Comparison of ENCODE assay signal across 18 mouse cellular contexts in the genomic region with DNA sequence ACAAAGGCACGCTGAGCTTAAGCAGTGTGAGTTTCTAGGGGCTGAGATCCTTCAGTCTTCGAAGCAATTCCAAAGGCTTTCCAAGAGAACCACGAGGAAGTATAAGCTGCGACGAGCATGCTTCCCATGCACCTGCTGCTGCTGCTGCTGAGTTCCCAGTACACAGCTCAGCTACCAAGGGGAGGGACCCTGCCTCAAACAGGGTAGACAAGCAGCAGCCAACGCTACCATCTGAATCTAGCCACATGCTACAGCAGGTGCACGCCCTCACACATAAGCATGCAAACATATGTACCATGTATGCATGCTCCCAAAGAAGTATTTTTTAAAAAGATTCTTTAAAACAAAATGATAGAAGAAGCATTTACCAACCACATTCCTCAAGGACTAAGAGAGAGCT. TPM values are rescaled to one million over a fixed set of nuclear protein-coding genes. Genes with fewer than 3 reads are reported as not detected.
"Had no signal": no experiment of that assay in that cellular context is flagged by ENCODE, and none has a peak within 500 bp of the region (broad histone marks: within the 10 kb centered on the region; RNA-seq: fewer than 3 reads in every experiment).

No protein-coding gene starts in this region.

- H3K4me2 ChIP-seq: kidney, embryonic 15.5 days; limb, embryonic 13.5 days had no signal

- DNase-seq: kidney, adult 2 months; kidney, postnatal 14 days; left cerebral cortex, postnatal 4 days; lung, adult 18-20 months; thymus, postnatal 4 days had no signal

- H3K9me3 ChIP-seq: kidney, embryonic 15.5 days had no signal

- H3K4me1 ChIP-seq: kidney, embryonic 15.5 days; limb, embryonic 13.5 days had no signal

- H3K27ac ChIP-seq: kidney, embryonic 15.5 days; limb, embryonic 13.5 days; liver, embryonic 14.5 days; stomach, postnatal 0 days had no signal

- H3K9ac ChIP-seq: kidney, embryonic 15.5 days; limb, embryonic 13.5 days; liver, embryonic 14.5 days had no signal

- H3K4me3 ChIP-seq: kidney, embryonic 15.5 days; limb, embryonic 13.5 days; myocyte had no signal

- H3K27me3 ChIP-seq: kidney, embryonic 15.5 days; limb, embryonic 13.5 days had no signal

RNA-seq across cellular contexts. Expression of a gene that starts 34.1 kb away (rescaled TPM):
- total RNA-seq: layer of hippocampus, adult 8-10 months; layer of hippocampus, postnatal 14 days; left cerebral cortex, adult 18-20 months; left cerebral cortex, postnatal 10 days; left cerebral cortex, postnatal 4 days; liver, adult 2 months; megakaryocyte-erythroid progenitor cell, adult 5-6 weeks; neutrophil, adult 5-6 weeks had no signal
- polyA plus RNA-seq: kidney, adult 2 months; kidney, embryonic 15.5 days; large intestine, adult 2 months; limb, embryonic 13.5 days; liver, adult 2 months; liver, embryonic 14.5 days; myocyte; stomach, postnatal 0 days had no signal
